Mouse (Mus musculus) activated CD4-positive, CD25-positive, alpha-beta regulatory T cell (primary cell): ENCODE data around the gene Sstr3. TPM values are rescaled to one million over a fixed set of nuclear protein-coding genes. Genes with fewer than 3 reads are reported as not detected.

Source experiments
- polyA plus RNA-seq, 2 experiments: library from polyadenylated mRNA; unstranded; fragments of 100-300 nt; shearing (Covaris generic); gene quantifications; one replicate each; pipeline ENCODE4 v1.2.1; 2017

The Sstr3 gene
- polyA plus RNA-seq: under 1 TPM; 0.38 to 0.58 TPM

GRCm38 (mm10) chr15:78544561-78545001 is at the start of gene Sstr3:
Gene Sstr3, minus strand, starts transcription at chr15:78544685.

GRCm38 (mm10) chr15:78572658-78573397 is 28.3 kb upstream of the Sstr3 start, which contains the start of gene Rac2:
Gene Rac2, minus strand, starts transcription at chr15:78572783.

GRCm38 (mm10) chr15:78530671-78531450 is 13.6 kb downstream of the Sstr3 start, which contains the start of gene C1qtnf6:
Gene C1qtnf6, minus strand, starts transcription at chr15:78531416.

GRCm38 (mm10) chr15:78494968-78495406 is 49.5 kb downstream of the Sstr3 start, which contains the start of gene Il2rb:
Gene Il2rb, minus strand, starts transcription at chr15:78495271.

Other genes with a start within 250 kb of the Sstr3 start
- under 1 TPM in 1 of 2 experiments, not detected in 1; 0.11 TPM for gene Csf2rb2, start 239.0 kb downstream of the Sstr3 start, polyA plus RNA-seq
- gene Csf2rb, start 218.9 kb downstream of the Sstr3 start, polyA plus RNA-seq: under 1 TPM; 0.37 to 0.47 TPM
- not detected for gene Tex33, start 148.8 kb downstream of the Sstr3 start, polyA plus RNA-seq
- gene Tst, start 138.8 kb downstream of the Sstr3 start, polyA plus RNA-seq: 1 to 10 TPM in 1 of 2 experiments, under 1 TPM in 1; 0.81 to 1.5 TPM
- gene Mpst, start 138.3 kb downstream of the Sstr3 start, polyA plus RNA-seq: 10 to 100 TPM; 11.4 to 12.2 TPM
- 10 to 100 TPM; 22.1 to 45.0 TPM for gene Kctd17, start 116.1 kb downstream of the Sstr3 start, polyA plus RNA-seq
- gene Tmprss6, start 76.1 kb downstream of the Sstr3 start, polyA plus RNA-seq: under 1 TPM in 1 of 2 experiments, not detected in 1; 0.24 TPM
- gene Il2rb, start 49.4 kb downstream of the Sstr3 start, polyA plus RNA-seq: 1,000 to 10,000 TPM in 1 of 2 experiments, 100 to 1,000 TPM in 1; 748 to 1,240 TPM
- gene C1qtnf6, start 13.3 kb downstream of the Sstr3 start, polyA plus RNA-seq: 10 to 100 TPM in 1 of 2 experiments, 1 to 10 TPM in 1; 1.6 to 20.3 TPM
- gene Rac2, start 28.1 kb upstream of the Sstr3 start, polyA plus RNA-seq: 1,000 to 10,000 TPM; 2,743 to 3,239 TPM
- gene Cyth4, start 52.4 kb upstream of the Sstr3 start, polyA plus RNA-seq: 100 to 1,000 TPM; 175 to 342 TPM
- under 1 TPM in 1 of 2 experiments, not detected in 1; 0.02 TPM for gene Elfn2, start 174.1 kb upstream of the Sstr3 start, polyA plus RNA-seq
- gene Mfng, start 228.8 kb upstream of the Sstr3 start, polyA plus RNA-seq: 100 to 1,000 TPM in 1 of 2 experiments, 10 to 100 TPM in 1; 74.5 to 116 TPM